Mouse (Mus musculus) brain, embryonic 14.5 days (tissue): ENCODE measurements around the gene Trmt1.

Experiments
- CTCF ChIP-seq: fragments of 200-500 bp; IDR thresholded peaks from 2 replicates; pipeline ENCODE4 v1.5.1; 2012; ENCODE audit warnings: inconsistent platforms, mild to moderate bottlenecking, moderate library complexity, borderline replicate concordance; ENCODE audit not compliant: insufficient read depth, insufficient read length; ENCODE audit errors: extremely low read depth
- POLR2A ChIP-seq: fragments of 200-500 bp; IDR thresholded peaks from 2 replicates; pipeline ENCODE4 v1.6.1; 2012; ENCODE audit warnings: mild to moderate bottlenecking, inconsistent platforms, borderline replicate concordance; ENCODE audit not compliant: poor library complexity, insufficient read depth, insufficient read length, severe bottlenecking; ENCODE audit errors: extremely low read depth

- no peak for TF ChIP-seq CTCF
- TF ChIP-seq POLR2A: no peak
Observed at GRCm38 (mm10) chr8:84718476-84718875, 32.4 kb downstream of the Trmt1 start.
